Mouse (Mus musculus) cerebellum, adult 2 months (tissue): ENCODE results near the gene Zgrf1.

Source experiments
- CTCF ChIP-seq: fragments of 200-500 bp; IDR thresholded peaks from 2 replicates; pipeline ENCODE4 v1.5.1; 2011; ENCODE audit warnings: low read depth, mild to moderate bottlenecking, control low read depth, low read length, moderate library complexity, borderline replicate concordance; ENCODE audit not compliant: insufficient read depth
- POLR2A ChIP-seq: fragments of 200-500 bp; IDR thresholded peaks from 2 replicates; pipeline ENCODE4 v1.6.1; 2011; ENCODE audit warnings: low read length, control low read depth, borderline replicate concordance; ENCODE audit not compliant: insufficient read depth

- TF ChIP-seq POLR2A (no peak), CTCF (no peak)
Observed at GRCm38 (mm10) chr3:127554723-127555122, 1.4 kb downstream of the Zgrf1 start.
